Mouse (Mus musculus): ENCODE data around the gene Pnlip. TPM values are rescaled to one million over a fixed set of nuclear protein-coding genes. Genes with fewer than 3 reads are reported as not detected.
A peak's percentile ranks its signal among the peaks of the same experiment; 100 is the strongest.

Gene Pnlip
- polyA plus RNA-seq, 1 experiment from 2014 or later = 0.37 TPM

DNA sequence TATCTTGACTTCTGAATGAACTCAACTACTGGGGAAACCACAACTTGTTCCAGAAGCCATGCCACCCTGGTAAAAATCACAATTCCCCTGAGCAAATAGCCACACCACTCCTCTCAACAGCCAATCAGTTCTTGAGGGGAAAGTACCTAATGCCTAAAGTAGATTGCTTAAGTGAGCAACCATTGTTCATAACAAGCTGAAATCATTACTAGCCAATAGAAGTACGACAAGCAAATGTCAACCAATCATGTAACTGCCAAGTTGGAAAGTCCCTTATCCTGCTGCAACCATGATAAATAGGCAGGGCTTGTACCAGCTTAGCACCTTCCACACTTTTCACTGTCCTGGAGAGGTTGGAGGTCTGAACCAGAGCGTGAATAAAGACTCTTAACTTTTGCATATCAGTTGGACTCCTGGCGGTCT is 22.9 kb upstream of the Pnlip start:
- WGBS = 87% methylated on average over 3 of the region's 3 CpGs
- H3K4me2 ChIP-seq (ENCODE audit: low read depth, low read length) = no peak overlapping the region
- no peak overlapping the region for H3K9ac ChIP-seq (ENCODE audit: low read depth, low read length)
- H3K36me3 ChIP-seq (ENCODE audit: control insufficient read depth, insufficient read depth, low read length) = no peaks in the 10 kb centered on the region
- no peaks in the 10 kb centered on the region for H3K27me3 ChIP-seq (replicated peaks; ENCODE audit: control insufficient read depth, insufficient read depth, low read length)
- no peak overlapping the region for H3K4me3 ChIP-seq (ENCODE audit: low read length)
- H3K4me1 ChIP-seq (ENCODE audit: control insufficient read depth, insufficient read depth, low read length) = no peaks in the 10 kb centered on the region
- no peaks in the 10 kb centered on the region for H3K9me3 ChIP-seq (ENCODE audit: control insufficient read depth, low read length)
- ATAC-seq = no peak
- no peak overlapping the region for H3K27ac ChIP-seq (ENCODE audit: low read length)

DNA sequence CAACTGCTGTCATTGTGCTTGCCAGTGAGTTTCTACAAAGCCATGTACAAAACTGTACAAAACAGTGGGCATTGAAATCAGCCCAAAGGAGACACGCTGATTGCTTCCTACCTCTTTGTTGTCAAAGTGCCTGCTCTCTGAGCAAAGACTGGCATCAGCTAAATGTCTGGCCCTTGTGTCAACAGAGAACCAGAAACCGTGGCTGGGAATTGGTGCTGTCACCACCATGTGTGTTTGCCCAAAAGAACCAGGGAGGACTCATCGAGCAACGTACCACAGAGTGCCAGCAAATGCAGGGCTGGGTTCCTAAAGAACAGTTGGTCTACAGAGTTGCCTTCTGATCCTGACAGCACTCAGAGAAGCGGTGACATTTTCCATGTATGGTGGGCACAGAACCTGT is 2.3 kb upstream of the Pnlip start:
- Histone ChIP-seq H3K27ac (ENCODE audit: low read length) (no peak overlapping the region), H3K36me3 (ENCODE audit: control insufficient read depth, insufficient read depth, low read length) (no peaks in the 10 kb centered on the region), H3K27me3 (replicated peaks; ENCODE audit: control insufficient read depth, insufficient read depth, low read length) (no peaks in the 10 kb centered on the region), H3K9me3 (ENCODE audit: control insufficient read depth, low read length) (no peaks in the 10 kb centered on the region), H3K4me1 (ENCODE audit: control insufficient read depth, insufficient read depth, low read length) (no peaks in the 10 kb centered on the region), H3K4me2 (ENCODE audit: low read depth, low read length) (no peak overlapping the region), H3K9ac (ENCODE audit: low read depth, low read length) (no peak overlapping the region), H3K4me3 (ENCODE audit: low read length) (no peak overlapping the region)
- ATAC-seq = no peak
- WGBS = 83% methylated on average over 5 of the region's 5 CpGs

DNA sequence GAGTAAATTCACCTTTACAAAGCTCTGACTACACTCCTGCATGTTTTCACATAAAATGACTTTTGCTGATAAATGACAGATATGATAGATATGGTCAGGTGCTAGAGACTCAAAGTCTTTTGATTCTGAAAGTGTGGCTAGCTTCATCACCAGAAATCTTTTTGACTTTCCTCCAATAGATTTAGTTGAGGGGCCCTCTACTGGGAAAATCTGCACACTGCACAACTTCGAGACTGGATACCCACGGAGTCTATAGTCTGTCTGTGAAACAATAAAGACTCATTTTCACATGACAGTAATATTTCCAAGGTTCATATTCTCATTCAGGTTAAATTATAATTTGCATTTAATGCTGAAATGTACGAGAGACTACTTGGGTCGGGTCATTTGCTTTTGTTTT is 9.8 kb downstream of the Pnlip start:
- H3K9ac ChIP-seq (ENCODE audit: low read depth, low read length) = no peak overlapping the region
- H3K4me3 ChIP-seq (ENCODE audit: low read length) = no peak overlapping the region
- ATAC-seq = no peak
- 0 out of 2 replicates have a peak, but pooled peaks cover 2% of the 10 kb centered on the region for H3K4me1 ChIP-seq (ENCODE audit: control insufficient read depth, insufficient read depth, low read length)
- no peaks in the 10 kb centered on the region for H3K27me3 ChIP-seq (replicated peaks; ENCODE audit: control insufficient read depth, insufficient read depth, low read length)
- H3K36me3 ChIP-seq (ENCODE audit: control insufficient read depth, insufficient read depth, low read length) = no peaks in the 10 kb centered on the region
- no peaks in the 10 kb centered on the region for H3K9me3 ChIP-seq (ENCODE audit: control insufficient read depth, low read length)
- 62% methylated on average over 4 of the region's 4 CpGs for WGBS
- no peak overlapping the region for H3K4me2 ChIP-seq (ENCODE audit: low read depth, low read length)
- H3K27ac ChIP-seq (ENCODE audit: low read length) = no peak overlapping the region

DNA sequence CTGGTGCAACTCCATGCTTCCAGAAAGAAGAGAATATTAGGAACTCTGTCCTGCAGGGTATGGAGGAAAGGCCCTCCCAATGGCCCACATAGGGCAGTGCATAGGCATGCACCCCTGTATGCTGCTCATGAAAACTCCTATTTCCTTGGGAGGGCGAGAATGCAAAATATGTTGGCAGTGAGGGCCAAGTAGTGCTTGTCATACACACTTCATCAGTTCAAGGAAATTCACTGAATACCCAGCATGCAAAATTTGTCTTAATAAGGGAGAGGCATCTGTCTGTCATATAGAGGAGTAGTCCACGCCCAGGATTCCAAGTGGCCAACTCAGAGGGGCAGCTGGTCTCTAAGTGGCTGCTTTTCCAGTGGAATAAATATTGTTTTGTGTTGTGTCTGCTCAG is 11.0 kb downstream of the Pnlip start:
- H3K27me3 ChIP-seq (replicated peaks; ENCODE audit: control insufficient read depth, insufficient read depth, low read length) = no peaks in the 10 kb centered on the region
- no peak overlapping the region for H3K9ac ChIP-seq (ENCODE audit: low read depth, low read length)
- H3K9me3 ChIP-seq (ENCODE audit: control insufficient read depth, low read length) = no peaks in the 10 kb centered on the region
- H3K4me3 ChIP-seq (ENCODE audit: low read length) = no peak overlapping the region
- 0 out of 2 replicates have a peak, but pooled peaks cover 2% of the 10 kb centered on the region for H3K4me1 ChIP-seq (ENCODE audit: control insufficient read depth, insufficient read depth, low read length)
- no peaks in the 10 kb centered on the region for H3K36me3 ChIP-seq (ENCODE audit: control insufficient read depth, insufficient read depth, low read length)
- ATAC-seq = no peak
- no peak overlapping the region for H3K4me2 ChIP-seq (ENCODE audit: low read depth, low read length)
- WGBS = 83% methylated on average over 2 of the region's 2 CpGs
- H3K27ac ChIP-seq (ENCODE audit: low read length) = no peak overlapping the region

- ATAC-seq = peak; percentile 76
- Histone ChIP-seq H3K36me3 (ENCODE audit: control insufficient read depth, insufficient read depth, low read length) (no peaks in the 10 kb centered on the region), H3K9me3 (ENCODE audit: control insufficient read depth, low read length) (no peaks in the 10 kb centered on the region), H3K27me3 (replicated peaks; ENCODE audit: control insufficient read depth, insufficient read depth, low read length) (no peaks in the 10 kb centered on the region), H3K27ac (ENCODE audit: low read length) (no peak overlapping the region), H3K4me2 (ENCODE audit: low read depth, low read length) (no peak overlapping the region), H3K4me3 (ENCODE audit: low read length) (no peak overlapping the region), H3K4me1 (ENCODE audit: control insufficient read depth, insufficient read depth, low read length) (0 out of 2 replicates have a peak, but pooled peaks cover 2% of the 10 kb centered on the region), H3K9ac (ENCODE audit: low read depth, low read length) (no peak overlapping the region)
- 55% methylated on average over 5 of the region's 5 CpGs for WGBS
These were observed 12.6 kb downstream of the Pnlip start for GRCm38 (mm10) chr19:58664901-58665300.

- ATAC-seq = no peak
- 35% methylated on average over 2 of the region's 2 CpGs for WGBS
- Histone ChIP-seq H3K4me3 (ENCODE audit: low read length) (no peak overlapping the region), H3K27me3 (replicated peaks; ENCODE audit: control insufficient read depth, insufficient read depth, low read length) (no peaks in the 10 kb centered on the region), H3K9ac (ENCODE audit: low read depth, low read length) (no peak overlapping the region), H3K4me2 (ENCODE audit: low read depth, low read length) (no peak overlapping the region), H3K9me3 (ENCODE audit: control insufficient read depth, low read length) (no peaks in the 10 kb centered on the region), H3K27ac (ENCODE audit: low read length) (no peak overlapping the region), H3K36me3 (ENCODE audit: control insufficient read depth, insufficient read depth, low read length) (no peaks in the 10 kb centered on the region), H3K4me1 (ENCODE audit: control insufficient read depth, insufficient read depth, low read length) (no peaks in the 10 kb centered on the region)
These were observed 22.3 kb downstream of the Pnlip start for GRCm38 (mm10) chr19:58674644-58675043.

DNA sequence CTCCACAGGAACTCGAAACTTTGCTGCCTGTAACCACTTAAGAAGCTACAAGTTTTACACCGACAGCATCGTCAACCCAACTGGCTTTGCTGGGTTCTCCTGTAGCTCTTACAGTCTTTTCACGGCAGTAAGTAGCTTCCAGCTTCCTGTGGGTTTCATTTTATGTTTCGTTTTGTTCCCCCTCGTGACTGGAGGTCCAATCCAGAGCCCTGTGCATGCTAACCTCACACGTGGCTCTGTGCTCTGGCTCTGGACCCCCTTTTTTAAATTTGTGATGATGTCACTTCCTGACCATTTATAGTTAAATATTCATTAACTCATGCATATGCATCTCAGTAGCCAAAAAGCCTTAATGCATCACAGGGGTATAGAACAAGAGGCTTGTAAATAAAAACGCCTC is 24.8 kb downstream of the Pnlip start:
- no peak overlapping the region for H3K4me2 ChIP-seq (ENCODE audit: low read depth, low read length)
- H3K9me3 ChIP-seq (ENCODE audit: control insufficient read depth, low read length) = no peaks in the 10 kb centered on the region
- H3K4me1 ChIP-seq (ENCODE audit: control insufficient read depth, insufficient read depth, low read length) = no peaks in the 10 kb centered on the region
- H3K27me3 ChIP-seq (replicated peaks; ENCODE audit: control insufficient read depth, insufficient read depth, low read length) = no peaks in the 10 kb centered on the region
- 67% methylated on average over 8 of the region's 8 CpGs for WGBS
- no peak overlapping the region for H3K4me3 ChIP-seq (ENCODE audit: low read length)
- no peak overlapping the region for H3K27ac ChIP-seq (ENCODE audit: low read length)
- ATAC-seq = no peak
- H3K9ac ChIP-seq (ENCODE audit: low read depth, low read length) = no peak overlapping the region
- no peaks in the 10 kb centered on the region for H3K36me3 ChIP-seq (ENCODE audit: control insufficient read depth, insufficient read depth, low read length)

DNA sequence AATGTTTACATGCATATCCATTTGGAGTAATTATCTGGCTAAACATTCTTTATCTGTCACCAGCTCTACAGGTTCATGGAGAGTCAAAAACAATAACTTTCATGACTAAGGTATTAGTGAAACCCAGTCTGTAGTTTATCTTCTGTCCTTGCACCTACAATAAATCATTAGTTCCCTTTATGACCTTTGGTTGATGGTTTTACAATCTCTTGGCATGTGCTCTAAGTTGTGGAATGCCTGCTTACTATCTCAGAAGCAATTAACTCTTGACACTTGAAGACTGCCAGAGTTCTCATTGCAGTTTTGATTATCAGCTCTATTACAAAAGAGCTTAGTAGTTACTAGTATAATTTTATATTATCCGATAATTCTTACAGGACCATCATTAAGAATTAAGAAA is 36.6 kb downstream of the Pnlip start:
- WGBS = 32% methylated on average over 1 of the region's 1 CpGs
- Histone ChIP-seq H3K27ac (ENCODE audit: low read length) (no peak overlapping the region), H3K9ac (ENCODE audit: low read depth, low read length) (no peak overlapping the region), H3K4me3 (ENCODE audit: low read length) (no peak overlapping the region), H3K4me1 (ENCODE audit: control insufficient read depth, insufficient read depth, low read length) (peaks cover 5% of the 10 kb centered on the region; the same call in 1 of the 2 replicates), H3K36me3 (ENCODE audit: control insufficient read depth, insufficient read depth, low read length) (no peaks in the 10 kb centered on the region), H3K4me2 (ENCODE audit: low read depth, low read length) (no peak overlapping the region), H3K9me3 (ENCODE audit: control insufficient read depth, low read length) (no peaks in the 10 kb centered on the region), H3K27me3 (replicated peaks; ENCODE audit: control insufficient read depth, insufficient read depth, low read length) (no peaks in the 10 kb centered on the region)
- peak; percentile 91 for ATAC-seq

DNA sequence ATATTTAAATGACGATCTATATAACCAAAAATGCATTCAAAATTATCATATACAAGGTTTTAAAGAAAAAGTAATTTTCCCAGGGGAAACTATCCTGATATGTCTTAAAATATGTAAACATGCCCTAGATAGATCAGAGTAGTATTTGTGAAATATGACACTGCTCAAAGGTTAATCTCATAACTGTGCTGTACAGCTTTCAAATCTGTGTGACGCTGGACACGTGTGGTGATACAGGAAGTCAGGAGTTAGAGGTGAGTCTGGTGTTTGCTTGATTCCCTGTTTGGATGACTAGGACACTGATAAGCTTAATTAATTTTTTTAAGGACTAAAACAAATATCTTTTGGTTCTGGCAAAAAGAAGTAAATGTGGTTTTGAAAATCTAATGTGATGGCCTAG is 43.0 kb downstream of the Pnlip start:
- peak; percentile 63; the same call in 1 of the 2 replicates for ATAC-seq
- WGBS = 54% methylated on average over 3 of the region's 3 CpGs

DNA sequence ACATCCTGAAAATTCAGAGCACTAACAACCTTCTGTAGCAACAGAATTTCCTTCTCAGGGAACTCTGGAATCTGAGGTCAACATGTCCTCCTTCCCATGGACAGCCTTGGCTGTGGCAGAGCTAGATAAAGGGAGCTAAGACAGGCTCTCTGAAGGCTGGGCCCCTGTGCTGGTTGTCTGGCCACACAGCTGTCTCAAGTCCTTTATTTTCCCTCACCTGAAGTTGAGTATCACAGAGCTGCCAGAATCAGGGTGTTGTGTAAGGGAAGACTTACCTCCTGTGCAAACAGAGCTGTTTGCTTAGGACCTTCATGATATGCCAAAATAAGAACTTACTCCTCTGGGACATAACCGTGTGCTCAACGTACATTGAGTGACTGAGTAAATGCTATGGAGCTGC is 43.9 kb downstream of the Pnlip start:
- no peak overlapping the region for H3K27ac ChIP-seq (ENCODE audit: low read length)
- no peaks in the 10 kb centered on the region for H3K27me3 ChIP-seq (replicated peaks; ENCODE audit: control insufficient read depth, insufficient read depth, low read length)
- H3K36me3 ChIP-seq (ENCODE audit: control insufficient read depth, insufficient read depth, low read length) = no peaks in the 10 kb centered on the region
- no peaks in the 10 kb centered on the region for H3K4me1 ChIP-seq (ENCODE audit: control insufficient read depth, insufficient read depth, low read length)
- peak; percentile 77 for ATAC-seq
- 71% methylated on average over 2 of the region's 2 CpGs for WGBS
- no peak overlapping the region for H3K4me3 ChIP-seq (ENCODE audit: low read length)
- H3K9me3 ChIP-seq (ENCODE audit: control insufficient read depth, low read length) = no peaks in the 10 kb centered on the region
- H3K4me2 ChIP-seq (ENCODE audit: low read depth, low read length) = no peak overlapping the region
- H3K9ac ChIP-seq (ENCODE audit: low read depth, low read length) = no peak overlapping the region

More for the DNA sequence above, 43.0 kb downstream of the Pnlip start:
- Histone ChIP-seq H3K9ac (ENCODE audit: low read depth, low read length) (no peak overlapping the region), H3K4me3 (ENCODE audit: low read length) (no peak overlapping the region), H3K9me3 (ENCODE audit: control insufficient read depth, low read length) (no peaks in the 10 kb centered on the region), H3K36me3 (ENCODE audit: control insufficient read depth, insufficient read depth, low read length) (no peaks in the 10 kb centered on the region), H3K4me2 (ENCODE audit: low read depth, low read length) (no peak overlapping the region), H3K27ac (ENCODE audit: low read length) (no peak overlapping the region), H3K27me3 (replicated peaks; ENCODE audit: control insufficient read depth, insufficient read depth, low read length) (no peaks in the 10 kb centered on the region), H3K4me1 (ENCODE audit: control insufficient read depth, insufficient read depth, low read length) (no peaks in the 10 kb centered on the region)
